25 mouse cellular contexts compared by ENCODE assay signal in the genomic region with DNA sequence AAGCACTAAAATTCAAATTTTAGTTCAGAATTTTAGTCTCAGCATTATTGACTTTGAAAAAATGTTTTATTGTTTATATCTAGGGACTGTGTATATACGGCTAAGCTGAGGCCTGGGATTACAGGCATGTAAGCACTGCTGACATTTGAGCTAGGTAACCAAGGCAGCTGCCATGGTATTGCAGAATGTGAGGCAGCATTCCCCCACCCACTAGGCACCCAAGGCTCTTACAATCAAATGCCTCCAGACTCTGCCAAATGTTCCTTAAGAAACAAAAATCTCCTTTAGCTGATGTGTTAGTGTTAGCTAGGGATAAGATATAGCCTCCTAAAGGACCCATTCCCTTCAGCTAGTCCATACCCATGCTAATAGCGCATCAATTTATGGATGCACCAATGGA.
"Had no signal": no experiment of that assay in that cellular context is flagged by ENCODE, and none has a peak within 500 bp of the region (broad histone marks: within the 10 kb centered on the region; RNA-seq: fewer than 3 reads in every experiment).

No protein-coding gene starts in this region.

- H3K4me2 ChIP-seq: heart, embryonic 12.5 days; hindbrain, embryonic 12.5 days; hindbrain, embryonic 14.5 days; intestine, embryonic 15.5 days; limb, embryonic 12.5 days; liver, embryonic 11.5 days had no signal

- H3K4me1 ChIP-seq: heart, embryonic 10.5 days; heart, embryonic 12.5 days; intestine, embryonic 15.5 days had no signal

- H3K4me3 ChIP-seq: gastrocnemius, adult 2 months; heart, embryonic 10.5 days; heart, embryonic 12.5 days; hindbrain, embryonic 10.5 days; hindbrain, embryonic 12.5 days; intestine, embryonic 15.5 days; layer of hippocampus, adult 2 months; left cerebral cortex, adult 2 months; limb, embryonic 10.5 days; limb, embryonic 12.5 days had no signal

- H3K36me3 ChIP-seq: intestine, embryonic 15.5 days had no signal

- H3K27ac ChIP-seq: gastrocnemius, adult 2 months; heart, embryonic 10.5 days; hindbrain, embryonic 10.5 days; hindbrain, embryonic 12.5 days; hindbrain, embryonic 14.5 days; intestine, embryonic 15.5 days; layer of hippocampus, adult 2 months; left cerebral cortex, adult 2 months; limb, embryonic 10.5 days; limb, embryonic 12.5 days had no signal

- H3K27me3 ChIP-seq: heart, embryonic 12.5 days; hindbrain, embryonic 12.5 days; intestine, embryonic 15.5 days; limb, embryonic 12.5 days had no signal

- DNase-seq: gastrocnemius, adult 2 months; gastrocnemius, postnatal 10 days; gastrocnemius, postnatal 25 days; heart, adult 18-20 months; heart, postnatal 10 days; heart, postnatal 4 days; kidney, adult 18-20 months; kidney, adult 8-10 months; kidney, postnatal 10 days; kidney, postnatal 25 days; kidney, postnatal 4 days; liver had no signal

- H3K9me3 ChIP-seq: heart, embryonic 10.5 days; heart, embryonic 12.5 days; hindbrain, embryonic 10.5 days; hindbrain, embryonic 12.5 days; intestine, embryonic 15.5 days; limb, embryonic 10.5 days; limb, embryonic 12.5 days had no signal

- ATAC-seq: inflammation-experienced regulatory T-cells, adult 6 months; intestine, embryonic 15.5 days; intestine, postnatal 0 days had no signal

- H3K9ac ChIP-seq: heart, embryonic 12.5 days; hindbrain, embryonic 12.5 days; hindbrain, embryonic 14.5 days; intestine, embryonic 15.5 days; limb, embryonic 12.5 days had no signal
